Mouse (Mus musculus) cerebellum, postnatal 36 days (tissue): ENCODE data around the gene Rdh11.
A peak's percentile ranks its signal among the peaks of the same experiment; 100 is the strongest.
"Not testable (repeated sequence)": the region's sequence is repeated elsewhere in the genome, so short reads cannot be mapped to it uniquely, and the experiment has no call there.

Experiments
- DNase-seq, 2 experiments: peaks; one replicate each; pipeline ENCODE4 v3.0.0; 2021 to 2022; ENCODE audit warnings: mixed read lengths in 2 of 2

Gene Rdh11

DNA sequence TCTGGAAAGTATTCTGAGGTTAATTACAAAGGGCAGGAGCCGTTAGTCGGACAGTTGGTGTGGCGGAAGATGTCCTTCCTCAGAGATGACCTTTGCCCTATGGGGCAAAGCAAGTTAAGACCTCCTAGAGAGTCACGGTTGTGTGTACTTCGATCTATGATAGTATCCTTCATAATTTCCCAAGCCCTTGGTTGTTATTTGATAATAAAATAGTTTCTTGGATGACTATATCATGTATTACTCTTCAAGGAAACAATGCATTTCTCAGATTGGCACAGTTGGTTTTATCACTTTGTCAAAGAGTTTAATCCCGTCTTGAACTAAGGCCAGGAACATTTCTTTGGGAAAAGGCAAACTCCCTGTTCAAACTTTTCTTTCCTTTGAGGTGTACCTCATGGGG lies at the start of gene Rdh11:
Gene Rdh11 (minus strand): TSS at position 101 of the 400 bp plus-strand sequence.
- DNase-seq: no peak

- no peak for DNase-seq
These were observed 43.5 kb upstream of the Rdh11 start for GRCm38 (mm10) chr12:79235485-79236080.

- DNase-seq: no peak
These were observed 25.4 kb upstream of the Rdh11 start for GRCm38 (mm10) chr12:79217511-79217910.

- no peak for DNase-seq
These were observed 19.4 kb upstream of the Rdh11 start for GRCm38 (mm10) chr12:79211447-79211846.

GRCm38 (mm10) chr12:79208703-79209464 lies 16.8 kb upstream of the Rdh11 start, which contains the start of gene Rdh12:
Gene Rdh12, plus strand, starts transcription at chr12:79208914.
- peak; percentile 44 to 57 for DNase-seq

- no peak for DNase-seq
These were observed 9.8 kb upstream of the Rdh11 start for GRCm38 (mm10) chr12:79201882-79202281.

DNA sequence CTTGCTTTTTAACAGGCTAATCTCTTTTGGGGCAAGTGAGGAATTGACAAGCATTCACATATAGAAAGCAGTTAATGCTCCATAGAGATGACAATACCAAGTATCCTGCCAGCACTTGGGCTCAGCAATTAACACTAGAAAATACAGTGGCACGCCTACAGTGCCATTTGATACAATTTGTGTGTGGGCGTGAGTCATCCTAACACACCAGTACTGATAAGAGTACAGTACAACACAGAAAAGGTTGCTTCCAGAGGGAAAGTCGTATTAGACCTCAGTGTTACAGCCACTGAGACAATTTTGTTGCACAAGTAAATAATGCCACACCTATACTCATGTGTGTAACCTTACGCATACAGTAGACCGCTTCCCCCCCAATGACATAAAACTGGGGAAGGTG lies 5.0 kb upstream of the Rdh11 start:
- no peak for DNase-seq

- peak; percentile 63 to 72 for DNase-seq
These were observed 1.3 kb upstream of the Rdh11 start for GRCm38 (mm10) chr12:79193441-79193840.

- peak; percentile 64 to 73 for DNase-seq
These were observed 392 bp downstream of the Rdh11 start for GRCm38 (mm10) chr12:79191701-79192100.

- DNase-seq: peak; percentile 58 to 60
These were observed 991 bp downstream of the Rdh11 start for GRCm38 (mm10) chr12:79190931-79191673.

GRCm38 (mm10) chr12:79185160-79185559 lies 6.9 kb downstream of the Rdh11 start:
- not testable (repeated sequence) for DNase-seq

DNA sequence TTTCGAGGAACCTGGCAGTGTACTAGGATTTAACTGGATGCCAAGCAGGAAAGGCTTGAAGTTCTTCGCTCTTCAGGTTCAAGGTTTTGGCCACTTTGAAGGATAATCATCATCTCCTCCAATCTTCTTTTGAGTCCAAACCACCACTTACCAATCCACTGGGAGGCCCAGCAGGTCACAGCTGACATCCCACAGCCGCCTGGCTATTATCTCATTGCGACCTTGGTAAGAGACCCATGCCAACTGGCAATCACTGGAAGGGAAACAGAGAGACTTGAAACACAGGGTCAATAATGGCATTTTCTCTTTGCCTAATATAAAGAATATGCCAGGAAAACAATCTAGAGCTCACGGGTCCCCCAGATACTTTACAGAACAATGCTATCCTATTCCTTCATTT lies 16.1 kb downstream of the Rdh11 start:
- no peak for DNase-seq

DNA sequence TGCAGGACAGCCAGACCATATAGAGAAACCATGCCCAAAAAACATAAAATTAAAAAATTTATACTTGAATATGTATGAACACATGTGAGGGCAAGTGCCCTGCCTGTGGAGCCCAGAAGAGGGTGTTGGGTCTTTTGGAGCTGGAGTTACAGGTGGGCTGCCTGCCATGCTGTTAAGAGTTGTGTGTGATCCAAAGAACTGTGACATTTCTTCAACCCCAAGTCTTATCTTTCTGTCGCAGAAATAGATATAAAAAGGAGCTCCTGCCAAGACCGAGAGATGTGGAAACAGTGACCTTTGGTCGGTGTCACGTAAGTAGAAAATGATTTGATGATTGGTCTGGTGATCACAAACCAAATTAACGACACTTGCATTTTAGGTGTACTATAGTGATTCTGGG lies 18.4 kb downstream of the Rdh11 start:
- no peak for DNase-seq

DNA sequence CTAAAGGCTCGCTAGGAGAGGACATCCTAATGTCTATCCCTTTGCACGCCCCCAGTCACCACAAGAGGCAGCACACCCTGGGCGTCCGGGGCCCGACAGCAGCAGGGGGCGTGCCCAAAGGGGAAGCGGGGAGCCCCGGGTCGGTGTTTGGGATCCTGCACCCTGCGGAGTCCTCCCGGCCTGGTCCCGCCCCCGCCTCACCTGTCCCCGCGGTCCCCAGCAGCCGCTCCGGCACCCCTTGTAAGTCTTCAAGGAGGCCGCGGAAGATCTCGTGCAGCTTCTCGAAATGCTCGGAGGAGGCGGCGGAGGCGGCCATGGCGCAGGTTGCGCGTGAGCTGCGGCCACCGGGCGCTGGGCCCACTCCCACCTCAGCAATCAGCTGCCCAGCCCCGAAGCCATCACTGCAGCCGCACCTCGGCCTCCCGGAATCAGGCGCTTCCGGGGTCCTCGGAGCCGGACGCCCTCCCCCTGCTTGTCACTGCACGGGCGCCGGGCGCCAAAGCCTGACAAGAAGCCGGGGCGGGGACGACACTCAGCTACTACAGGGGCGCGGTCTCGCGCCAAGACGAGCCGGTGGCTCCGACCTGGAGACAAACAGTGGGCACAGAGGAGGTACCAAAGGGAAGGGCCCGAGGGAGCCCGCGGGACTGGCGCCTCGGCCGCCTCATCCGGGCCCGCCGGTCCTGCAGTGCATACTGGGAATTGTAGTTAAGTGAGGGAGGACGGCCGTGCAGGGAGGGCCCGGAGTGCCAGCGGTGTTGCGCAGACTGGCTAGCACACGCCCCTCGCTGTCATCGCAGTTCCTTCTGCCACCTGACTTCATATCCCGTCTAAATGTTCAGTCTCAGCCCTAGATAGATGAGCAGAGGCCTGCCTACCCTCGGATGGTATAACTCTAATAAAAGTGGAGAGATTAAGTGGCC lies 19.8 kb downstream of the Rdh11 start, which contains the start of gene Vti1b:
Gene Vti1b (minus strand): TSS at position 649 of the 923 bp plus-strand sequence.
- peak; percentile 88 to 91 for DNase-seq

GRCm38 (mm10) chr12:79171269-79171995 lies 20.7 kb downstream of the Rdh11 start:
- DNase-seq: no peak

DNA sequence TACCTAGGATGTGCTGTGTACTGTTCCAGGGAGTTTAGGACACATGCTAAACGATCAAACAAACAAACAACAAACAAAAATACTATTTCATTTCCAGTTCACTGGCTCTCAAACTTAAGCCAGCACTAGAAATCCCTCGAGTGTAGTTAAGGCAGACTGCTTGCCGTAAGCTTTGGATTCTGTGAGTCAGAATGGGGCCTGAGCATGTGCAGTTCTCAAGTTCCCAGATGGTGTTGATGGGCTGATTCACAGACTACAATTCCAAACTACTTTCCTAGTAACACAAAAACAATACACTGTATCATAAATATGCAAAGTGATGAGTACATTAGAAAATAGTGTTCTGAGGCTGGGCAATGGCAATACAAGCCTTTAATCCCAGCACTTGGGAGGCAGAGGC lies 21.7 kb downstream of the Rdh11 start:
- no peak for DNase-seq

DNA sequence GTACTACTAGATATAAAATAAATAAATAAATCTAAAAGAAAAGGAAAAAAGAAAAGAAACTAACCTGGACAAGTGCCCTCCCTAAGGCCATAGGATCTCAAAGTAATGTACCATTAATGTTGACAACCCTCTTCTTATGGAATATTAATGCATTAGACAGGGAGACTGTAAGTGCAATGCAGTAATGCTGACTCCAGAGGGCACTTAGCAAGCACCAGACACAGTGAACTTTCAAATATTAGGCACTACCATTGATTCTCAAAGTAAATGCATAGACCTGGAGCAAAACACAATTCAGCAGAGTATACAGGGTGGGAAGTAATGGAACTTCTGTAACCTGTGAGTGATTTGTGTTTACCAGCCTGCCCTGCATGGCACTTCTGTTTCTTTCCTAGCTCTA lies 22.9 kb downstream of the Rdh11 start:
- no peak for DNase-seq

GRCm38 (mm10) chr12:79162876-79163275 lies 29.2 kb downstream of the Rdh11 start:
- no peak for DNase-seq

GRCm38 (mm10) chr12:79149653-79150052 lies 42.4 kb downstream of the Rdh11 start:
- DNase-seq: no peak

GRCm38 (mm10) chr12:79141384-79141783 lies 50.7 kb downstream of the Rdh11 start:
- no peak for DNase-seq

GRCm38 (mm10) chr12:79140811-79141210 lies 51.3 kb downstream of the Rdh11 start:
- no peak for DNase-seq

DNA sequence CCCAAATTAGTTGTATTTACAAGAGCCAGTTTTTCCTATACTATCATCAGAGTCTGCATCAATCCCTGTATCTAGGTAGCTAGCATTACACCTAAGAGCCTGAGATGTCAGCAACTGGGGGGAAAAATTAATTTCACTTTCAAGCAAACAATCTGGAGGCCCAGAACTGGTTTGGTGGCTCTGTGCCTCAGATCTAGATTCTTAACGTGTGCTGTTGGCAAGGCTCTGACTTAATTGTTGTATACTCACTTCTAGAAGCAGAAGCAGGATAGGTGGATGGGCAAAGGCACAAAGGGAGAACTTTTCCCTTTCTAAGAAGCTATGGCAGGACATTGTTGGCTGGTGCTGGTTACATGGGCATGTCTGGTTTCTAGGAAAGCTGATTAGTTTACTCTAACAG lies 52.7 kb downstream of the Rdh11 start:
- DNase-seq: no peak
